Mouse (Mus musculus) testis, adult 2 months (tissue): ENCODE measurements around the gene Id3. TPM values are rescaled to one million over a fixed set of nuclear protein-coding genes. Genes with fewer than 3 reads are reported as not detected.

ENCODE experiments used
- H3K27ac ChIP-seq: fragments of 200-500 bp; 2 replicates; pipeline ENCODE4 v1.5.1; 2012; ENCODE audit warnings: low read depth, low read length; ENCODE audit not compliant: control insufficient read depth, insufficient read depth
- H3K27me3 ChIP-seq: fragments of 200-500 bp; 2 replicates; pipeline ENCODE4 v1.6.1; 2012; ENCODE audit warnings: mild to moderate bottlenecking, low read length, moderate library complexity; ENCODE audit not compliant: control insufficient read depth, insufficient read depth
- H3K36me3 ChIP-seq: fragments of 200-500 bp; 2 replicates; pipeline ENCODE4 v1.6.1; 2012; ENCODE audit warnings: mild to moderate bottlenecking, low read length; ENCODE audit not compliant: control insufficient read depth, insufficient read depth
- H3K4me1 ChIP-seq: fragments of 200-500 bp; 2 replicates; pipeline ENCODE4 v1.6.1; 2012; ENCODE audit warnings: low read length; ENCODE audit not compliant: control insufficient read depth, insufficient read depth
- H3K4me3 ChIP-seq: fragments of 200-500 bp; 2 replicates; pipeline ENCODE4 v1.5.1; 2012; ENCODE audit warnings: low read depth, mild to moderate bottlenecking, low read length, moderate library complexity, mixed read lengths; ENCODE audit not compliant: control insufficient read depth
- CTCF ChIP-seq: fragments of 200-500 bp; IDR thresholded peaks from 2 replicates; pipeline ENCODE4 v1.5.1; 2012; ENCODE audit warnings: low read depth, mild to moderate bottlenecking, inconsistent platforms, low read length, moderate library complexity; ENCODE audit not compliant: control insufficient read depth, insufficient read depth, insufficient replicate concordance
- POLR2A ChIP-seq: fragments of 200-500 bp; IDR thresholded peaks from 2 replicates; pipeline ENCODE4 v1.6.1; 2012; ENCODE audit warnings: low read depth, mild to moderate bottlenecking, inconsistent platforms, low read length, moderate library complexity; ENCODE audit not compliant: control insufficient read depth
- polyA plus RNA-seq: library from polyadenylated mRNA; depleted of rRNA; stranded (reverse); fragments of >200 nt; gene quantifications from 2 replicates; pipeline ENCODE4 v1.2.3, GENCODE M21; 2012

Gene Id3
- polyA plus RNA-seq, 1 experiment, result 8.0 TPM

DNA sequence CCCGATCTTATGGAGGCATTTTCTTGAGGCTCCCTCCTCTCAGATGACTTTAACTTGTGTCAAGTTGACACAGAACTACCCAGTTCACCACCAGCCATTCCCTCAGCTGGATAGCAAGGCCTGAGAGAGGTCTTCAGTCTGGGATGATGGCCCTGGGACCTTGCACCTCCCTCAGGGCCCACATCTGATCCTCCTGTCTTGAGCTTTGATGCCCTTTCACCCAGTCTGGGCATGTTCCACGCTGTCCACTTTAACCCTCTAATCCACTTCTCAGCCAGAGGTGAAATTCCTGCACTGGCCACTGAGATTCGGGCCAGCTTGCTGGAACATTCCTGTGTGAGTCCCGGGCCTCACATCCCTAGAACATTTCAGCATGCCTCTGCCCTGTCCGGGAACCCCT is 17.3 kb upstream of the Id3 start:
- no peak overlapping the region for H3K27ac ChIP-seq

DNA sequence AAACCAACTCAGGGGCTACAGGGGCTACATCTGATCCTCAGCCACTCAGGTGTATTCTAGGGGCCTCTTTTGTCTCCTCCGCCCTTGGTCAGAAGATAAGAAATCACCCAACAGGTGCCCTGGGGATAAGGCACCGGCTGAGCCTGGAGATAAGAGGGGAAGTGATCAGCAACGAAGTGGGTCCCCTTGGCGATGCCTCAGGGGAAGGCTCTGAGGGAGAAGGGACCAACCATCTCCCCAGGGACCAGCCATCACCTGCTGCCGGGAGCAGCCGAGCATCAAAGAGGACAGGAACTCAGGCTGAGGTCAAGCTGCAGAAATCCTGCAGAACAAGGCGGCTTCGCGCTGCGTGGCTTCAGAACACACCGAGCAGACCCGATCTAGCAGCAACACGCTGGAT is 15.6 kb upstream of the Id3 start:
- Histone ChIP-seq H3K36me3 (no peaks in the 10 kb centered on the region), H3K27me3 (no peaks in the 10 kb centered on the region), H3K4me1 (no peaks in the 10 kb centered on the region), H3K27ac (no peak overlapping the region), H3K4me3 (no peak overlapping the region)
- no peak for TF ChIP-seq POLR2A
- no peak for TF ChIP-seq CTCF

More for the DNA sequence above, 17.3 kb upstream of the Id3 start:
- Histone ChIP-seq H3K4me1 (no peaks in the 10 kb centered on the region), H3K4me3 (no peak overlapping the region), H3K27me3 (no peaks in the 10 kb centered on the region), H3K36me3 (no peaks in the 10 kb centered on the region)
- TF ChIP-seq CTCF (no peak), POLR2A (no peak)

- peak; percentile 23; the same call in 1 of the 2 replicates for TF ChIP-seq CTCF
- no peak for TF ChIP-seq POLR2A
- Histone ChIP-seq H3K27ac (no peak overlapping the region), H3K36me3 (no peaks in the 10 kb centered on the region), H3K27me3 (no peaks in the 10 kb centered on the region), H3K4me1 (peaks cover 5% of the 10 kb centered on the region), H3K4me3 (no peak overlapping the region)
These were observed 13.5 kb upstream of the Id3 start for GRCm38 (mm10) chr4:136129842-136130241.

DNA sequence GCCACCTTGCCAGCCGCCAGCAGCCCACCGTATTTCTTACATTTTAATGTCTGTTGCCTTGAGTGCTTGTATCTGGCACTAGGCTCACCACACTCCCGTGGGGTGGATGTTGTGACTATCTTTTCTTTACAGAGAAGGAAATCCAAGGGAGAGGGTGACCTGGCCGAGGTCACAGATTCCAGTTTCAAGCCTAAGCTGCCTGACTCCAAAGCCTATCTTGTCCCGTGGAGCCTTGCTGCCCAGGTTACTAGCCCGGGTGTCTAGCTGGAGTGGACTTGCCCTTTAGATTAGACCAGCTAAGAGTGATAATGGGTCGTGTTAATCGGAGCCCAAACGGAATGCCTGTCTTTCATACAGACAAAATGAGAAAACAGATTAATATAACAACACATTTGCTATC is 9.5 kb upstream of the Id3 start:
- Histone ChIP-seq H3K4me1 (peaks cover 8% of the 10 kb centered on the region), H3K27me3 (no peaks in the 10 kb centered on the region), H3K27ac (no peak overlapping the region; the same call in 1 of the 2 replicates), H3K4me3 (no peak overlapping the region), H3K36me3 (no peaks in the 10 kb centered on the region)
- TF ChIP-seq CTCF, result no peak
- TF ChIP-seq POLR2A, result no peak

DNA sequence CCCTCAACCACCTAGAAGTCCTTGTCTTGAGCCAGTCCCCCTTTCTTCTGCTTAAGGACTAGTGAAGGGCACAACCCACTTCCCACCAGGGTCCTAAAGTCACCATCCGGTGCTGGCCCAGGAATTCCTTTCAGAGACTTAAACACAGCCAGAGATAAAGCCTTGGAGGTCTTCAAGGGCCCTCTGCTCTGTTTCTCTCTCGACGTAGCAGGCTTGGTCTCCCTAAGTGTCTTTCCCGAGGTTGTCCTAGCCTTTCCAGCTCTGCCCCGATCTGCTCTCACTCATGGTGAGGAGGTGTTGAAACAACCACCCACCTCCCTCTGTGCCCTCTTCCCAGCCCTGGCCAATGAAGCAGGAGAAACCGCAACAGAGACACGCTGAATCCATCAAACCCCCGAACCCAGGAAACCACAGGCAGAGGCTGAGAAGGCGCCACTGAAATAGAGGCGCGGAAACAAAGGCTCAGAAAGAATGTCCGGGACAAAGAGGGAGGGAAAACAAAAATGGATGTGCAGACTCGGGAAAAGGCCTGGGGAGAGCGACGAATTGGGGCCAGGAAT is 8.8 kb upstream of the Id3 start:
- H3K4me1 ChIP-seq, result peaks cover 8% of the 10 kb centered on the region
- no peaks in the 10 kb centered on the region for H3K36me3 ChIP-seq
- TF ChIP-seq POLR2A (no peak), CTCF (no peak)
- no peaks in the 10 kb centered on the region for H3K27me3 ChIP-seq
- peak overlapping the region; percentile 36 for H3K4me3 ChIP-seq
- peak overlapping the region; percentile 77 for H3K27ac ChIP-seq

DNA sequence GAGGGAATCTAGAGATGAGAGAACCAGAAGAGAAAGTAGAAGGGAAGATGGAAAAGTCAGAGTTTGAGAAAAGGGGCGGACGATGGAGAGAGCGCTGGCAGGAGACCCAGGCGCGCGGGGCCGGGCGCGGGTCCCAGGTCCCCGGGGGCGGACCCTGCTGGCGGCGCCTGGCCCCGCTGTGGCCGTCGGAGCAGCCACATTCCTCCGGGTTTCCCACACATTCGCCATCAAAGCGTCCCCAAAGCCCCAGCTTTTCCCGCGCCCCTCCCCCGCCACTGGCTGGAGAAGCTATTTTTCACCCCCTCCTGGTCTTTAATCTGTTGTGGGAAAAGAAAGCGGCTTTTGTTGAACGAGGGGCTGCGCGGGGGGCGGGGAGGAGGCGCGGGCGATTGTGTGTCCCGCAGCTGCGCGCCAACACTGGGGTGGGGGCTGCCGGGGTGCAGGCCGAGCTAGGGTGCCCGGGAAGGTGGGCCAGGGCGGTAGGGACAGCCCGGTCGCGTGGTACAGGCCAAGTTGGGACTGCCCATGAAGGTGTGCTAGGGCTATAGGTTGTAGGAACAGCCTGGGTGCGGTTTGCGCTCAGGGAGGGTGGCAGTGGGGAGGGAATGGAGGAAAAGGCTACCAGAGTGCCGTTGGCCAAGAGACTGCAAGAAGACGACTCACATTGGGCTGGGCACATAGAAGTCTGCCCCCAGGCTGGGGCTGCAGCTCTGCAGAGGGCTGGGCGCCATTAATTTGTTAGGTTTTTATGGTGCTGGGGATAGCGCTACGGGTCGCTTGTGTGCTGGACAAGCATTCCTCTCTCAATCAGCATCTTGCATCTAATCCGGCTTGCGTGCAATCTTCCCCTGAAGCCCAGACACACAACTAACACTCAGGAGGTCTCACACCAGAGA is 8.1 kb upstream of the Id3 start:
- Histone ChIP-seq H3K4me3 (peak overlapping the region; percentile 36), H3K36me3 (no peaks in the 10 kb centered on the region), H3K27ac (peak overlapping the region; percentile 77), H3K4me1 (peaks cover 12% of the 10 kb centered on the region), H3K27me3 (no peaks in the 10 kb centered on the region)
- TF ChIP-seq POLR2A, result no peak
- TF ChIP-seq CTCF, result no peak
